Mouse (Mus musculus) brain, embryonic 14.5 days (tissue): ENCODE measurements around the gene Zfp869.

ENCODE experiments used
- CTCF ChIP-seq: fragments of 200-500 bp; IDR thresholded peaks from 2 replicates; pipeline ENCODE4 v1.5.1; 2012; ENCODE audit warnings: inconsistent platforms, mild to moderate bottlenecking, moderate library complexity, borderline replicate concordance; ENCODE audit not compliant: insufficient read depth, insufficient read length; ENCODE audit errors: extremely low read depth
- POLR2A ChIP-seq: fragments of 200-500 bp; IDR thresholded peaks from 2 replicates; pipeline ENCODE4 v1.6.1; 2012; ENCODE audit warnings: mild to moderate bottlenecking, inconsistent platforms, borderline replicate concordance; ENCODE audit not compliant: poor library complexity, insufficient read depth, insufficient read length, severe bottlenecking; ENCODE audit errors: extremely low read depth

DNA sequence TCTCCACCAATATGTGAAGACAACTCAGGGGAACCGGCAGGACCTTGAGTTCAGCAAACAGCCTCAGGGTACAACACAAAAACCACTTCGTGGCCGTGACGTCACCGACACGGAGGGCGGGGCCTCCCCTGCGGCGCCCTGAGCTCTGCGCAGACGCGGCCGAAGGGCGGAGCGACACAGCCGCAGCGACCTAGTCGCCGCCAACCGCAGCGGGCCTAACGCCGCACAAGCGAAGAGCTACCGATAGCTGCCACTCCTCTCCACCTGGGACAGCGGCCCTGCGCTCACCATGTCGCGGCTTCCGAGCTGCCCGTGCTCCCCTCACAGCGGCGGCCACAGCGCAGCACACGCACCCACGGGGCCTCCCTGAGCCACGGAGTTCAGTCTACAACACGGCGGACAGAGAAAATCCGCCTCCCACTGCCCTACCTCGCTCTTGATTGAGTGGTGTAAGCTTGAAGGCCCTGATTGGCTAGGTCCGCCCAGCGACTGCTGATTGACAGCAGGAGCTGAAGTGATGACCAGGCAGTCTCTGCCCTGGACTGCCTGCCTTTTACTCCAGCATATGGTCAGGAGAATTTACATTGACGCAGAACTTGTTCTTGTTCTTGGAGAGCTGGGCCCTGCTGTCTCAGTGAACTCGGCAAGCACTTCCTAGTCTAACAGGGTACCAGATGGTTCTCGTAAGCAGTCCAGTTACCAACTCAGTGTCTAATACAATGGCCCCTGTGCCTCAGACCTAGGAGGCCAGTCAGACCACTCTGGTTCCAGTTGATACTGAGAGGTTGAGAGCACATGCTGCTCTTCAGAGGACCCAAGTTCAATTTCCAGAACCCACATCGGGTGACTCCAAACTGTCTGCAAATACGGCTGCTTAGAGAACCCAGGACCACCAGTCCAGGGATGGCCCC, 39.3 kb upstream of the Zfp869 start, which contains the start of gene Zfp963:
- TF ChIP-seq CTCF = no peak
- TF ChIP-seq POLR2A = peak; percentile 99
